Mouse (Mus musculus) lung, postnatal 0 days (tissue): ENCODE results near the gene Stard3.

Source experiments
- CTCF ChIP-seq: IDR thresholded peaks from 2 replicates; pipeline ENCODE4 v1.5.1; 2016; ENCODE audit warnings: antibody characterized with exemption, mild to moderate bottlenecking
- EP300 ChIP-seq: IDR thresholded peaks from 2 replicates; pipeline ENCODE4 v1.6.1; 2016; ENCODE audit warnings: antibody characterized with exemption, mild to moderate bottlenecking, control low read depth

DNA sequence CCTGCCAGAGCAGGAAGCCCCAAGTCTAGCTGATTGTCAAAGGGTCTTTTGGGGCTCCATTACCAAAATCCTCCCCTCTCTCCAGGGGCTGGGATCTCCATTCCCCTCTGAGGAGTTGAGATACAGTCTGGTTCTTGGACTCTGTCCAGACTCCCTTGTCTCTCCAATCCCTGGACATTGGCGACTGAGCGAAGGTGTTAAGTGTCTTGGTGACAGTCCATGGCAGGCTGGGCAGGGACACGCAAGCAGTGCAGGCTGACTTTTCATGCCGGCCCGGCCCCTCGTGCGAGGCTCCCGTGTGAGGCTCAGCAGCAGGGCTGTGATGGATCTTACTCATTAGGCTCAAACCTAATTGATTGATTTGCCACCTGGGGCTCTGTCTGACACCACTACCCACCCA lies 16.1 kb downstream of the Stard3 start:
- no peak for TF ChIP-seq CTCF
- TF ChIP-seq EP300: no peak
